Mouse (Mus musculus): Measurements from ENCODE around the gene Zfp972.
"Not testable (repeated sequence)": the region's sequence is repeated elsewhere in the genome, so short reads cannot be mapped to it uniquely, and the experiment has no call there.

DNA sequence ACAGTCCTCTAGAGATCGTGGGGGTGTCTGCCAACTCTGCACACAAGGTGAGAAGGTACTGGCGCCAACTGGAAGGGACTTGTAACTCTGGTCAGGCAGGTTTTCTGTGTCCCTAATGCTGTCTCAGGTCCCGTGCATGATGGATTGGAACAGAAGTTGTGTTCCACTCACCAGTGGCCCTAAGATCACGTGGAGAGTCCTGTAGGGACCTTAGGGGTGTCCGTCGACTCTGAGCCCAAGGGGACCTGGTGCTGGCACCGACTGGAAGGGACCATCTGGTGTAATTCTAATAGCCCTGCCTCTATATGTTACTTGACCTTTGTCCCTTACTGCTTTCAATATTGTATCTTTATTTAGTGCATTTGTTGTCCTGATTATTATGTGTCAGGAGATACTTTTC, 49.4 kb upstream of the Zfp972 start:
- not testable (repeated sequence) for TF ChIP-seq POLR2A (IDR thresholded peaks at IDR 0.05; ENCODE audit: low read depth, low read length); CTCF (conservative IDR thresholded peaks at IDR 0.05; ENCODE audit: insufficient read depth, insufficient read length, low read depth, low read length)
